Mouse (Mus musculus) lung, postnatal 0 days (tissue): Measurements from ENCODE around the gene Cela1. TPM values are rescaled to one million over a fixed set of nuclear protein-coding genes. Genes with fewer than 3 reads are reported as not detected.

Source experiments
- ATAC-seq: fragments of 200-750 bp; cut with Nextera tagmentation; 2 replicates; pipeline ENCODE4 v1.8.0; 2017; ENCODE audit warnings: moderate library complexity
- DNase-seq: peaks from one replicate; pipeline ENCODE4 v3.0.0-alpha.2; 2016; ENCODE audit warnings: low spot score
- H3K27ac ChIP-seq: fragments of 300-500 bp; sonication (generic); 2 replicates; pipeline ENCODE4 v1.5.1; 2014; ENCODE audit warnings: antibody characterized with exemption, mild to moderate bottlenecking, low read length, mixed read lengths
- H3K27me3 ChIP-seq: fragments of 300-500 bp; sonication (generic); replicated peaks from 2 replicates; pipeline ENCODE4 v1.6.1; 2014; ENCODE audit warnings: low read length, mixed read lengths; ENCODE audit not compliant: insufficient read depth
- H3K36me3 ChIP-seq: fragments of 300-500 bp; sonication (generic); 2 replicates; pipeline ENCODE4 v1.6.1; 2014; ENCODE audit warnings: low read length, mixed read lengths; ENCODE audit not compliant: insufficient read depth
- H3K4me1 ChIP-seq: fragments of 300-500 bp; sonication (generic); 2 replicates; pipeline ENCODE4 v1.6.1; 2014; ENCODE audit warnings: antibody characterized with exemption, low read depth, low read length, mixed read lengths; ENCODE audit not compliant: insufficient read depth
- H3K4me2 ChIP-seq: fragments of 300-500 bp; sonication (generic); replicated peaks from 2 replicates; pipeline ENCODE4 v1.6.1; 2014; ENCODE audit warnings: low read depth, mild to moderate bottlenecking, low read length, moderate library complexity, mixed read lengths
- H3K4me3 ChIP-seq: fragments of 300-500 bp; sonication (generic); 2 replicates; pipeline ENCODE4 v1.5.1; 2014; ENCODE audit warnings: low read depth, low read length
- H3K9ac ChIP-seq: fragments of 300-500 bp; sonication (generic); replicated peaks from 2 replicates; pipeline ENCODE4 v1.6.1; 2014; ENCODE audit warnings: low read depth, mild to moderate bottlenecking
- H3K9me3 ChIP-seq: fragments of 300-500 bp; sonication (generic); 2 replicates; pipeline ENCODE4 v1.6.1; 2016; ENCODE audit warnings: low read length, mixed read lengths
- CTCF ChIP-seq: IDR thresholded peaks from 2 replicates; pipeline ENCODE4 v1.5.1; 2016; ENCODE audit warnings: antibody characterized with exemption, mild to moderate bottlenecking
- EP300 ChIP-seq: IDR thresholded peaks from 2 replicates; pipeline ENCODE4 v1.6.1; 2016; ENCODE audit warnings: antibody characterized with exemption, mild to moderate bottlenecking, control low read depth
- WGBS: fragments of 180-500 bp; shearing (Covaris S2); extraction: QIAGEN DNeasy Blood & Tissue Kit; methylation state at CpG from one replicate; pipeline ENCODE4 v1.1.7; 2014; 5-methylcytosine and 5-hydroxymethylcytosine counted together
- polyA plus RNA-seq: library from polyadenylated mRNA; unstranded; fragments of >200 nt; fragmentation: Nextera tagmentation; extraction: Ambion mirVana; gene quantifications from 2 replicates; pipeline ENCODE4 v1.2.1, GENCODE M21; 2015

Cela1 gene
- polyA plus RNA-seq, 1 experiment from 2014 or later = 11.4 TPM

GRCm38 (mm10) chr15:100708433-100709078 is 20.8 kb upstream of the Cela1 start:
- H3K9ac ChIP-seq = no peak overlapping the region
- TF ChIP-seq EP300 (no peak), CTCF (no peak)
- no peak for ATAC-seq
- WGBS = 65% methylated on average over 8 of the region's 8 CpGs
- no peak overlapping the region for H3K4me2 ChIP-seq
- no peak overlapping the region for H3K27ac ChIP-seq
- DNase-seq = no peak
- H3K4me1 ChIP-seq = no peaks in the 10 kb centered on the region
- no peaks in the 10 kb centered on the region for H3K9me3 ChIP-seq
- H3K27me3 ChIP-seq = 0 out of 2 replicates have a peak, but pooled peaks cover 3% of the 10 kb centered on the region
- no peaks in the 10 kb centered on the region for H3K36me3 ChIP-seq
- no peak overlapping the region for H3K4me3 ChIP-seq

DNA sequence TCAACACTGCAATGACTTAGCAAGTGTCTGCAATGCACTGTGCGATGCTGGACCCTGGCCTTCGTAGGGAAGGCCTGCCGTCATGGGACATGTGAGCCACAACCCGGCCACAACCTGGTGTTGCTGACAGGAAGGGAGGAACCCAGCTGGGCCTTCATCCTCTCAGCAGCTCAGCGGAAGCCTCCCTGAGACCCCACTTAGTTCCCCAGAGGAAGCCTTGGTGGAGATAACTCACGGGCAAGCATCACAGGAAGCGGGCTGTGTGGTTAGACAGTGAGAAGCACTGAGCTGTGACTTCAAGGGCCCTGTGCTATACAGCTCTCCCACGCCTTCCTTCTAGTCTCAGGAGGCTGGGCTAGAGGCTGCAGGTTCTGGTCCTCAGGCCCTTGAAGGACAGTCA is 18.5 kb upstream of the Cela1 start:
- H3K9ac ChIP-seq = no peak overlapping the region
- H3K27me3 ChIP-seq = 0 out of 2 replicates have a peak, but pooled peaks cover 3% of the 10 kb centered on the region
- no peak for DNase-seq
- no peaks in the 10 kb centered on the region for H3K36me3 ChIP-seq
- H3K4me2 ChIP-seq = no peak overlapping the region
- no peak for ATAC-seq
- no peaks in the 10 kb centered on the region for H3K9me3 ChIP-seq
- no peaks in the 10 kb centered on the region for H3K4me1 ChIP-seq
- H3K4me3 ChIP-seq = no peak overlapping the region
- 63% methylated on average over 8 of the region's 8 CpGs for WGBS
- TF ChIP-seq EP300 (no peak), CTCF (no peak)
- H3K27ac ChIP-seq = no peak overlapping the region

DNA sequence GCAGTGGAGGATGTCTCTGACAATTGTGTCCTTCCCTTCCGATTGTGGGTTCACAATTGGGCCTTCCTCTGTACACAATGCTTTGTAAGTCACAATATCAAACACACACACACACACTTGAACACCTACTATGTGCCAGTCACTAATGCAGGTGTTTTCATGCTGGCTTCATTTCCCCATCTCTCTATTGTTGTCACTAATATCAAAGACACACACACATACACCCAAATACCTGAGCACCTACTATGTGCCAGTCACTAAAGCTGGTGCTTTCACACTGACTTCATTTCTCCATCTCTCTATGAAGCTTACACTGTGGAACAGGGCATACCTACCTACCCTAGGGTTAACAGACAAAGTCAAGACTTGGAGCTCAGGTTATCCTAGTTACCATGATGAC is 17.7 kb upstream of the Cela1 start:
- no peaks in the 10 kb centered on the region for H3K36me3 ChIP-seq
- ATAC-seq = no peak
- H3K4me2 ChIP-seq = no peak overlapping the region

GRCm38 (mm10) chr15:100703913-100704312 is 16.2 kb upstream of the Cela1 start:
- no peaks in the 10 kb centered on the region for H3K9me3 ChIP-seq
- DNase-seq (no peak), ATAC-seq (no peak)
- WGBS = 10% methylated on average over 17 of the region's 17 CpGs
- H3K36me3 ChIP-seq = no peaks in the 10 kb centered on the region
- TF ChIP-seq EP300 = no peak
- no peak for TF ChIP-seq CTCF
- H3K4me1 ChIP-seq = no peaks in the 10 kb centered on the region
- H3K4me2 ChIP-seq = no peak overlapping the region
- no peak overlapping the region for H3K27ac ChIP-seq
- H3K4me3 ChIP-seq = no peak overlapping the region
- H3K27me3 ChIP-seq = 0 out of 2 replicates have a peak, but pooled peaks cover 3% of the 10 kb centered on the region
- no peak overlapping the region for H3K9ac ChIP-seq

More for the DNA sequence above, 17.7 kb upstream of the Cela1 start:
- no peak for DNase-seq
- no peak overlapping the region for H3K9ac ChIP-seq
- 0 out of 2 replicates have a peak, but pooled peaks cover 3% of the 10 kb centered on the region for H3K27me3 ChIP-seq
- WGBS = 79% methylated on average over 1 of the region's 1 CpGs
- no peak for TF ChIP-seq CTCF
- no peak for TF ChIP-seq EP300
- no peaks in the 10 kb centered on the region for H3K4me1 ChIP-seq
- H3K27ac ChIP-seq = no peak overlapping the region
- no peaks in the 10 kb centered on the region for H3K9me3 ChIP-seq
- H3K4me3 ChIP-seq = no peak overlapping the region

GRCm38 (mm10) chr15:100701856-100702255 is 14.1 kb upstream of the Cela1 start:
- H3K9ac ChIP-seq = no peak overlapping the region
- no peak for TF ChIP-seq CTCF
- TF ChIP-seq EP300 = no peak
- no peak for DNase-seq
- no peak overlapping the region for H3K4me2 ChIP-seq
- no peak overlapping the region for H3K4me3 ChIP-seq
- H3K27me3 ChIP-seq = 0 out of 2 replicates have a peak, but pooled peaks cover 3% of the 10 kb centered on the region
- H3K27ac ChIP-seq = no peak overlapping the region
- H3K36me3 ChIP-seq = no peaks in the 10 kb centered on the region
- 70% methylated on average over 6 of the region's 6 CpGs for WGBS
- H3K9me3 ChIP-seq = no peaks in the 10 kb centered on the region
- no peaks in the 10 kb centered on the region for H3K4me1 ChIP-seq
- no peak for ATAC-seq

DNA sequence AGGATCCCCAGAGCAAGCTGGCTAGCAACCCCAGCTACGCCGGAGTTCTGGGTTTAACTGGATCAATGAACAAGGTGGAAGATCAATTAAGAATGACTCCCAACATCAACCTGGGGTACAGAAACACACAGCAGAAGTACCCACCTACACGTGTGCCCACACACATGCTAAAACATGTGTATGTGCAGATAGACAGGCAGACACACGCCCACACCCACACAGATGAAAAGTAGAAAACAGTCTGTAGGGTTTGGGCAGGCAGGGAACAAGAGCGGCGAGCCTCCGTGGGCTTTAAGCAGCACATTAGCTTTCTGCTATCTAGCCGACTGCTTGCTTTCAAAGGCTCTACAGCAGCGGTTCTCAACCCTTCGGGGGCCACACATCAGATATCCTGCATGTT is 13.4 kb upstream of the Cela1 start:
- WGBS = 65% methylated on average over 10 of the region's 10 CpGs
- no peaks in the 10 kb centered on the region for H3K9me3 ChIP-seq
- no peak for DNase-seq
- H3K4me3 ChIP-seq = no peak overlapping the region
- H3K4me2 ChIP-seq = no peak overlapping the region
- no peaks in the 10 kb centered on the region for H3K4me1 ChIP-seq
- H3K9ac ChIP-seq = no peak overlapping the region
- no peak for TF ChIP-seq EP300
- H3K27ac ChIP-seq = no peak overlapping the region
- 0 out of 2 replicates have a peak, but pooled peaks cover 3% of the 10 kb centered on the region for H3K27me3 ChIP-seq
- H3K36me3 ChIP-seq = no peaks in the 10 kb centered on the region
- no peak for ATAC-seq

DNA sequence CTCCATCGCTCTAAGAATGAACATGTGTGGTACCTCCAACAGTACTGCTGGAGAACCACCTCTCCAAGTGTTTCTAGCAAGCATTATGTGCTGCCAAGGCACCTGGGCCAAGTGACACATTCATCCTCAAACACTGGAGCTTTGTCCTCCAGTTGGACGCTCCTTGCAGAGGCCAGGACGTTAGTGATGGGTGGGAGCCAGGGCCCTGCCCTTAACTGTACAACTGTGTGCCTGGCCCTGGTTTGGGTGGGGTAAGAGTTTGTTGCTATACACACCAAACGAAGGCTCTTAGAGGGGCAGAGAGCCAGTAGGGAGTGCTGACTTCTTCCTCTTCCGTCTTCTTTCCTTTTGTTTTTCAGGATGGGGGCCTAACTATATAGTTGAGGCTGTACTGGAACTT is 12.7 kb upstream of the Cela1 start:
- Histone ChIP-seq H3K9me3 (no peaks in the 10 kb centered on the region), H3K27ac (no peak overlapping the region), H3K4me1 (no peaks in the 10 kb centered on the region), H3K36me3 (no peaks in the 10 kb centered on the region), H3K4me2 (no peak overlapping the region), H3K27me3 (0 out of 2 replicates have a peak, but pooled peaks cover 3% of the 10 kb centered on the region), H3K4me3 (no peak overlapping the region), H3K9ac (no peak overlapping the region)
- DNase-seq (no peak), ATAC-seq (no peak)
- no peak for TF ChIP-seq CTCF
- WGBS = 54% methylated on average over 5 of the region's 5 CpGs
